Mouse (Mus musculus) naive thymus-derived CD4-positive, alpha-beta T cell, adult 2 months (primary cell): ENCODE data around the gene Hoxd1.

Experiments
- DNase-seq: peaks from one replicate; pipeline ENCODE4 v3.0.0-alpha.2; 2011; ENCODE audit warnings: low read depth

Hoxd1 gene

GRCm38 (mm10) chr2:74748436-74748995 is 14.3 kb upstream of the Hoxd1 start:
- DNase-seq, result no peak

GRCm38 (mm10) chr2:74749337-74750121 is 13.3 kb upstream of the Hoxd1 start:
- peak; percentile 69 for DNase-seq

GRCm38 (mm10) chr2:74750731-74751250 is 12.0 kb upstream of the Hoxd1 start:
- DNase-seq, result no peak

DNA sequence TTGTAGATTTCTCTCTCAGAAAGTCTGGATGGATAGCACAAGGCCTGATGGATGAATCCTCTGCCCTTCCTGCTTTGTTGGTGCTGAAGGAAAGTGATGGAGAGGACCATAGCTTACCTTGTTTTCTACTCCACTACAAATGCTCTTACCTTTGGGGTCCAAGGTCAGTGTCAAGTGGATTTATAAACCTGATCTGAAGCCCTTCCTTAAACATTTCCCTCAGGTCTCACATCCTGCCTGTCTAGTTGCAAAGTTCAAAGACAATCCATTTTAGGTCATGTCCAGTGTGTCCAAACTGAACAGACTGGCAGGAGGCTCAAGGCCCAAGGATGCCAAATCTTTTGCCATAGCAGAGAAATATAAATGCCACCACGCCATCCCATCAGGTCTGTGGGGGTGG is 10.9 kb upstream of the Hoxd1 start:
- no peak for DNase-seq

GRCm38 (mm10) chr2:74752431-74753174 is 10.2 kb upstream of the Hoxd1 start:
- no peak for DNase-seq

DNA sequence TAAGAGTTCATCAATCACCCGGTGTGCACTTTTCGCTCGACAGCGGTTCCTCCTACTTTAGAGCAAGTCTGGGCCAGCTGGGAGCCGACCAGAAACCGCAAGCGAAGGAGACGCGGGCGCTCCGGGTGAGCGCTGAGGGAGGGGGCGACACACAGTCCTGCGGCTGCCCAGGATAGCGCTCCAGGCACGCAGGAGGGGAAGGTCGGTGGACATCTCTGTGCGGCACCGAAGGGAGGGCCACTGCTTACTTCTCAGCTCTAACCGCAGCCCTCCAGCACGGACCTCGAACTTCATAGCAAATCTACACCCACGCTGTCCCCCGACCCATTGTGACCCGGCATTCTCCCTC is 9.6 kb upstream of the Hoxd1 start:
- DNase-seq, result no peak

DNA sequence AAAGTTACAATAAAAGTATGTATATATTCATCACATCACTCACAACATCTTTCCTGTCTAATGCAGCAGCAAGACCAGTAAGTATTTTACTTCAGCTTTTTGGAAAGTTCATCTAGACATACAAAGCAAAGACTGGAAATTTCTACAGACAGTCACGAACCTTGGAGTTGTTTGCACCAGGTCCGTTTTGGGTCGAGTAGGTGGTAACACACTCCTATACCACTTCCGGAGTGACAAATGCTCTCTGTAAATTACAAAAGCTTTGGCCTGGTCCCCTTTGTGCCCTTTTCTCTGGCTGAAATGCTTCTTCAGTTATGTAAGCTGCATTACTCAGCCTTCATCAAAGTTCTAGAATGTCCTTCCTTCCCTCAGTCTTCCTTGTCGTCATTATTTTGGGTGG is 9.1 kb upstream of the Hoxd1 start:
- no peak for DNase-seq

- no peak for DNase-seq
These were observed 2.6 kb upstream of the Hoxd1 start for GRCm38 (mm10) chr2:74760146-74760545.

DNA sequence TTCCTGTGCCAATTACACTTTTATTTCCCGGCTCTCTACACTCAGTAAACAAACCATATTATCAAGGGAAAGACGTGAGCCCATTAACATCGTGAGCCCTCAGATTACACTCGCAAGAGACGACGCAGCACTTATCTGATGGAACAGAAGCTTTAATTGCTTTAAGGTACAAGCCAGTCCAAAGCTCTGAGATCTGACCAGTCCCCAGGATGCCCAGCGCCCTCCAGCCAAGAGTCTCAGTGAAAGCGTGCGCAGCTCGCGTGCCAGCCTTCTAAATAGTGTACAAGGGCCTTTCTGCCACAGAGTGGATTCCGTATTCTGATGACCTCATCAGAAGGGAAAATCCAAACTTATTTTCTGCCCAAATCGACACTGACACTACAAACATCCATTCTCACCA is 839 bp upstream of the Hoxd1 start:
- no peak for DNase-seq

- no peak for DNase-seq
These were observed 510 bp downstream of the Hoxd1 start for GRCm38 (mm10) chr2:74763245-74763735.

GRCm38 (mm10) chr2:74763976-74764375 is 1.2 kb downstream of the Hoxd1 start:
- no peak for DNase-seq

- DNase-seq, result no peak
These were observed 11.6 kb downstream of the Hoxd1 start for GRCm38 (mm10) chr2:74774359-74774758.

GRCm38 (mm10) chr2:74777536-74778275 is 14.9 kb downstream of the Hoxd1 start:
- no peak for DNase-seq

- no peak for DNase-seq
These were observed 18.6 kb downstream of the Hoxd1 start for GRCm38 (mm10) chr2:74781386-74781785.

- DNase-seq, result no peak
These were observed 32.8 kb downstream of the Hoxd1 start for GRCm38 (mm10) chr2:74795531-74795930.

GRCm38 (mm10) chr2:74808431-74808830 is 45.7 kb downstream of the Hoxd1 start:
- DNase-seq, result no peak
